Mouse (Mus musculus) thymus, adult 2 months (tissue): ENCODE results near the gene Dgka. TPM values are rescaled to one million over a fixed set of nuclear protein-coding genes. Genes with fewer than 3 reads are reported as not detected.
"Not testable (repeated sequence)": the region's sequence is repeated elsewhere in the genome, so short reads cannot be mapped to it uniquely, and the experiment has no call there.

Experiments
- DNase-seq: peaks from one replicate; pipeline ENCODE4 v3.0.0; 2021
- H3K27ac ChIP-seq: fragments of 200-500 bp; 2 replicates; pipeline ENCODE4 v1.5.1; 2012; ENCODE audit warnings: low read length, control low read depth; ENCODE audit not compliant: control insufficient read depth, insufficient read depth
- H3K27me3 ChIP-seq: fragments of 200-500 bp; 2 replicates; pipeline ENCODE4 v1.6.1; 2012; ENCODE audit warnings: mild to moderate bottlenecking, low read length, moderate library complexity, mixed read lengths; ENCODE audit not compliant: control insufficient read depth, insufficient read depth
- H3K36me3 ChIP-seq: fragments of 200-500 bp; 2 replicates; pipeline ENCODE4 v1.6.1; 2012; ENCODE audit warnings: mild to moderate bottlenecking, low read length, moderate library complexity; ENCODE audit not compliant: control insufficient read depth, insufficient read depth
- H3K4me1 ChIP-seq: fragments of 200-500 bp; replicated peaks from 2 replicates; pipeline ENCODE4 v1.6.1; 2012; ENCODE audit warnings: low read length; ENCODE audit not compliant: control insufficient read depth, insufficient read depth
- H3K4me3 ChIP-seq: fragments of 200-500 bp; 2 replicates; pipeline ENCODE4 v1.5.1; 2012; ENCODE audit warnings: mild to moderate bottlenecking, low read length, control low read depth, moderate library complexity; ENCODE audit not compliant: control insufficient read depth, insufficient read depth
- CTCF ChIP-seq: fragments of 200-500 bp; IDR thresholded peaks from 2 replicates; pipeline ENCODE4 v1.5.1; 2012; ENCODE audit warnings: mild to moderate bottlenecking, control low read depth, low read length, moderate library complexity, borderline replicate concordance; ENCODE audit not compliant: control insufficient read depth, poor library complexity, insufficient read depth; ENCODE audit errors: extremely low read depth
- POLR2A ChIP-seq: fragments of 200-500 bp; IDR thresholded peaks from 2 replicates; pipeline ENCODE4 v1.6.1; 2012; ENCODE audit warnings: mild to moderate bottlenecking, low read length, control low read depth, moderate library complexity; ENCODE audit not compliant: control insufficient read depth, poor library complexity, insufficient read depth; ENCODE audit errors: extremely low read depth
- WGBS: fragments of 180-500 bp; shearing (Covaris S2); methylation state at CpG from one replicate; pipeline ENCODE4 v1.1.7; 2018; 5-methylcytosine and 5-hydroxymethylcytosine counted together
- polyA plus RNA-seq: library from polyadenylated mRNA; depleted of rRNA; stranded (reverse); fragments of >200 nt; gene quantifications from 2 replicates; pipeline ENCODE4 v1.2.3, GENCODE M21; 2012

The Dgka gene
- polyA plus RNA-seq, 1 experiment: 374 TPM

GRCm38 (mm10) chr10:128740296-128740695, 4.4 kb downstream of the Dgka start:
- H3K27me3 ChIP-seq: no peaks in the 10 kb centered on the region
- 74% methylated on average over 2 of the region's 2 CpGs for WGBS
- no peak overlapping the region for H3K27ac ChIP-seq
- no peak overlapping the region for H3K4me3 ChIP-seq
- DNase-seq: no peak
- peaks cover 38% of the 10 kb centered on the region for H3K36me3 ChIP-seq
- peaks cover 2% of the 10 kb centered on the region for H3K4me1 ChIP-seq
- TF ChIP-seq POLR2A: no peak

DNA sequence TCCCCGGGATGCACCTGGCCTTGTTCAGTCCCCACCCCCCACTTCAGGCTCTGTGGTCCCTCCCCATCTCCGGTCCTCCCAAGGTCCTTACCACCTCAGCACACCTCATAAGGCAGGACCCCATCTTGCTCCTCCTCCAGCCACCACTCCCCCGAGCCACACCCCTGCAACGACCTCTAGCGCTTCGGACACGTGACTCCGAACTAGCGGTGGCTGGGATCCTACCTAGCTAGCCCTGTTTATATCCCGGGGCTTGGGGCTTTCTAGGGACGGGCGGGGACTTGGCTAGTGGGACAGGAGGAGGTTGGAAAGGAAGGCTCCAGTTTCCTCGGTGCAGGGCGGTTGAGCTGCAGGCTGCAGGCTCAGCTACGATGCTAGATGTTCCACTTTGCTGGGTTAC, 7.2 kb downstream of the Dgka start:
- 89% methylated on average over 15 of the region's 15 CpGs for WGBS
- Histone ChIP-seq H3K27ac (no peak overlapping the region), H3K36me3 (peaks cover 63% of the 10 kb centered on the region), H3K27me3 (no peaks in the 10 kb centered on the region), H3K4me3 (no peak overlapping the region), H3K4me1 (peaks cover 2% of the 10 kb centered on the region)
- TF ChIP-seq POLR2A (no peak), CTCF (no peak)
- DNase-seq: no peak

- peaks cover 95% of the 10 kb centered on the region for H3K36me3 ChIP-seq
- TF ChIP-seq CTCF (no peak), POLR2A (no peak)
- no peak overlapping the region for H3K4me3 ChIP-seq
- no peaks in the 10 kb centered on the region for H3K4me1 ChIP-seq
- DNase-seq: no peak
- no peaks in the 10 kb centered on the region for H3K27me3 ChIP-seq
- no peak overlapping the region for H3K27ac ChIP-seq
Measured at GRCm38 (mm10) chr10:128731992-128732391, 12.7 kb downstream of the Dgka start.

DNA sequence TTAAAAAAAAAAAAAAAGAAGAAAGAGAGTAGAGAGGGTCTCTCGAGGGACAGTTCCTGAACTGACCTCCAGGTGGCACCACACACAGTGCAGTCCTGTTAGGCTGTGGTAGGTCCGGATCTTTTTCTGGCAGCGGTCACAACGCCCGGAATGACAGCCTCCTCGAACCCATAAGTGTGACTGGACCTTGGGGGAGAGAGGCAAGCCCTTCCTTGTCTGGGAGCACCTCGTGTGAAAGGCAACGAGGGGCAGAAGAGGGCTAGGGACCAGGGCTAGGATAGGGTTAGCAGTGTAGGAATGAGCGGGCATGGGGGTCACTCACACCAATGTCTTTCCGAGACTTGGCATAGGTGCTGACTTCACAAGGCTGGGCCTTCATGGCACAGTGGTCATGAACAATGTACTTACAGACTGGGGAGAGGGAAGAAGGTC, 13.6 kb downstream of the Dgka start:
- TF ChIP-seq CTCF (peak; percentile 75; the same call in 1 of the 2 replicates), POLR2A (no peak)
- DNase-seq: peak; percentile 70
- WGBS: 27% methylated on average over 10 of the region's 10 CpGs
- Histone ChIP-seq H3K4me1 (no peaks in the 10 kb centered on the region), H3K27me3 (no peaks in the 10 kb centered on the region), H3K36me3 (peaks cover 95% of the 10 kb centered on the region), H3K4me3 (no peak overlapping the region), H3K27ac (no peak overlapping the region)

DNA sequence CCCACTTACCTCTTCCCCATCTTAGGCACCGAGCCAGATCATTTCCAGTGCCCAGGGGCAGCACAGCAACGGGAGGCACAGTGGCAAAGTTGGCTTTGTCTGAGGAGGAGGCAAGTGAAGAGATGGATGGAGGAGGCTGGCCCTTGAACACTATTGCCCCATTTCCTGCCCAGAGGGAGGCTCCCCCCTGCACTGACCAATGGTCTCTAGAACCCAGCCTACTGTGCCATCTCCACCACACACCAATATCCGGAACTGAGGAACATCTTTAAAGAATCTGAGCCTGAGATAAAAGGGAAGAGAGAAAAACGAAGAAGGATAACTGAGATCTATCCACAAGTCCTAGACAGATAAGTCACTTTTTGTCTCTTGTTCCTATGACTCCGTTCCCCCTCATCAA, 16.6 kb downstream of the Dgka start:
- no peaks in the 10 kb centered on the region for H3K27me3 ChIP-seq
- no peak overlapping the region for H3K27ac ChIP-seq
- TF ChIP-seq CTCF: no peak
- no peak for TF ChIP-seq POLR2A
- H3K4me1 ChIP-seq: no peaks in the 10 kb centered on the region
- H3K4me3 ChIP-seq: no peak overlapping the region
- WGBS: 95% methylated on average over 5 of the region's 5 CpGs
- H3K36me3 ChIP-seq: peaks cover 84% of the 10 kb centered on the region
- DNase-seq: no peak

DNA sequence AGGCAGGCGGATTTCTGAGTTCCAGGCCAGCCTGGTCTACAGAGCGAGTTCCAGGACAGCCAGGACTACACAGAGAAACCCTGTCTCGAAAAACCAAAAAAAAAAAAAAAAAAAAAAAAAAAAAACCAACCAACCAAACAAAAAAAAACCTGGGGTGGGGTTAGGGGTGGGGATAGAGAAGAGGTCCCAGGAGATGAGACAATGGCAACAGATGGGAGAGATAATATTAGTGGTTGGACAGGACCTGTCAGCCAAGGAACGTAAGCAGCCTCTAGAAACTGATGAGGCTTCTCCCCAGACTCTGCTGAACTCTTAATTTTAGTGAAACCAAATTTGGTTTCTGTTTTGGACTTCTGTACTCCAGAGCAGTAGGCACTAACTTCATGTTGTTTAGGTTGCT, 19.2 kb downstream of the Dgka start:
- H3K36me3 ChIP-seq: peaks cover 84% of the 10 kb centered on the region
- not testable (repeated sequence) for DNase-seq, H3K27ac ChIP-seq, H3K4me1 ChIP-seq, H3K27me3 ChIP-seq, H3K4me3 ChIP-seq
- 94% methylated on average over 4 of the region's 4 CpGs for WGBS

DNA sequence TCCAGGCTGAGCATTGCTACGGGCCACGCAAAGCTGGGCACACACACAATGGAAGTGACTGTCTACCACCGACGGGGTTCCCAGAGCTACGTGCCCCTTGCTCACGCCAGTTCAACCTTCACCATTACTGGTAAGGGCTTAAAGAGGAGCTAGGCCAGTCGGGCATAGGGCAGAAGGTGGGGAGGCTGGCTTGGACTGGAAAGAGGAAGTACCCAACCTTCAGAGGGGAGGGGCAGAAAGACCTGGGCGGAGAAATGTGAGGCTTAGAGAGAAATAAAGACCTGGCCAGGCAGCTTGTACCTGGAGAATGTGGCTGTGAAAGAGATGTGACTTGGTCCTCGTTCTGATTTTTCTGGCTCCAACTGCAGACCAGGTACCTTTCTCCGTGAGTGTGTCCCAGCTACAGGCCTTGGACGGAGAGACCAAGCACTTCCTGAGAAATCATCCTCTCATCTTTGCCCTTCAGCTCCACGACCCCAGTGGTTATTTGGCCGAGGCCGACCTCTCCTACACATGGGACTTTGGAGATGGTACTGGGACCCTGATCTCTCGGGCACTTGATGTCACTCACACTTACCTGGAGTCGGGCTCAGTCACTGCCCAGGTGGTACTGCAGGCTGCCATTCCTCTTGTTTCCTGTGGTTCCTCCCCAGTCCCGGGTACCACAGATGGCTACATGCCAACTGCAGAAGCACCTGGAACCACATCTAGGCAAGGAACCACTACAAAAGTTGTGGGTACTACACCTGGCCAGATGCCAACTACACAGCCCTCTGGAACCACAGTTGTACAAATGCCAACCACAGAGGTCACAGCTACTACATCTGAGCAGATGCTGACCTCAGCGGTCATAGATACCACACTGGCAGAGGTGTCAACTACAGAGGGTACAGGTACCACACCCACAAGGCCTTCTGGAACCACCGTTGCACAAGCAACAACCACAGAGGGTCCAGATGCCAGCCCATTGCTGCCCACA, 28.8 kb downstream of the Dgka start:
- TF ChIP-seq POLR2A: no peak
- Histone ChIP-seq H3K4me3 (no peak overlapping the region), H3K36me3 (peaks cover 26% of the 10 kb centered on the region), H3K27ac (no peak overlapping the region), H3K4me1 (peaks cover 21% of the 10 kb centered on the region), H3K27me3 (no peaks in the 10 kb centered on the region)
- peak; percentile 72 for DNase-seq
- 25% methylated on average over 19 of the region's 19 CpGs for WGBS

GRCm38 (mm10) chr10:128711318-128711717, 33.3 kb downstream of the Dgka start:
- not testable (repeated sequence) for H3K4me3 ChIP-seq, H3K27ac ChIP-seq, H3K27me3 ChIP-seq, H3K36me3 ChIP-seq, DNase-seq
- over 99% methylated on average over 7 of the region's 7 CpGs for WGBS
- H3K4me1 ChIP-seq: peaks cover 15% of the 10 kb centered on the region
